Mouse (Mus musculus): Measurements from ENCODE around the gene Mtmr11.

The Mtmr11 gene

DNA sequence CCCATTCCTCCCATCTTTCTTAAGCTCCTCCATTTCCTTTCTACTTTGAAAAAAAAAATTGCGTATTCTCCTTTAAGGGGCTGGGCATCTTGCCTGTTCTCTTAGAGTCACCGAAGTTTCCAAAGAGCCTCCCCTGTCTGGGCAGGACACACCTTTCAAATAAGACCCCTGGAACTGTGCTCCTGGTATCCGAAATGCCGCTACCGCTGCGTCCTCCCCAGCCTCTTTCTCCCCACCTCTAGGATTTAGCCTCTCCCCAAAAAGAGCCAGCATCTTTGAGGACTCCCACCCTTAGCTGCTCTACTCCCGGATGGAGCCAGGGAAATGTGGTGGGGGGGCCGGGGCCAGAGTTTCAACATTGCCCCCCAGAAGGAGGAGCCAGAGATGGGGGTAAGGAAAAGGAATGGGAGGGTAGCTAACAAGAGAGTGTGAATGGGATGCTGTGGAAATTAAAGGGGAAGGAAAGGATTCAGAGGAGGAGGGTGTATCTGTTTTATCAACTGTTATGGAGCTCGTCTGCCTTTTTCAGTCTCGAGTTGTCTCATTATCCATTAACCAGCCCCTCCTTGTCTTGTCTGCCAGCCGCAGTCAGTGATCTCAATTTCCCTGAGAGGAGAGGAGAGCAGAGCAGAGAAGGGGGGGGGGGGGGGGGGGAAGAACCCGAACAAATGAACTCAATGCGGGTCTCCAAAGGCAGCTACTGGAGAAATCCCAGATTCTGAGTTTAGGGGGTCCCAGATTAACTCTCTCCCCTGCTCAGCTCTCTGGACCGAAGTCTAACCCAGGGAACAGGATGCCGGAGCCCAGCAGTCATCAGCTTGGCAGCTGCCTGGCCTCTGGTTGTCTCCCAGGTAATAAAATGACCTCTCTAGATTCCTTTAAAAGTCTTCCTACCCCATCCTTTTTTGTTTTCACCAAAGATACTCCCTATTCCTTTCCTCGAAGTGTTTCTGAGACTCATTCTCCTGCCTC, at the start of gene Mtmr11:
TSS of gene Mtmr11 (plus strand) at position 136 of the 972 bp plus-strand sequence.
- no peak for DNase-seq (ENCODE audit: low spot score)

DNA sequence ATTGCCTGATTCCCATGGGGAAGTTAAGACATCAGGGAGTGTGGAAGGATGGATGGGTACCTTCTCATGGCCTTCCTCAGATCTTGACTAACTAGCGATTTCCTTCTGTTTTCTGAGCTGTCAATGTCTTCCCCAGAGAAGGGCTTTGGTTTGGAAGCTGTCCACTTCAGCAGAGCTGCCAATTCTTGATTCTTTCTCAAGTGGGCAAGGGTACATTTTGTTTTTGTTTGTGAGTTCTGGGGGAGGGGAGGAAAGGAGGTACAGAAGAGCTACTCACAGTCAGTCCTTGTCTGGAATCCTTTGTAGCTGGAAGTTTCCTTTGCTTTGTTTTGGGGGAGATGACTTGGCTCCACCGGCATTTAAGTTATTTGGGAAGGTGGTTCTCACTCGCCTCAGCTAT, 48.6 kb upstream of the Mtmr11 start:
- no peak for DNase-seq (ENCODE audit: low spot score)

GRCm38 (mm10) chr3:96118142-96118541, 43.7 kb upstream of the Mtmr11 start:
- DNase-seq (ENCODE audit: low spot score) = no peak

DNA sequence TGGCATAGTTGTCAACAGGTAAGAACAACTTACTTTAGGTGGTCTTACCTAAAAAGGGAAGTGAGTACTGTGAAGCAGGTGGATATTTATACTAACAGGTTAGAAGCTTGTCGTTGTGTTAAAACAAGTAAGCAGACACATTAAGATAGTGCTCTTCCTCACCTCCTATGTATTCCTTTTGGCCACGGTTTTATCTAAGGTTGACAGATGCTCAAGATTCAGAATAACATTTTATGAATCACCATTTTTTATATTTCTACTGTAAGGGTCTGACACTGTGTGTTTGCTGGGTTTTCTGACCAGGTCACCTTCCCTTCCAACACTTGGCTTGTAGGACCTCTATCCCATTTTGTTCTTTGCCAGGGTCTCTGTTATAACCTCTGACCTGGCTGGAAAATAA, 43.1 kb upstream of the Mtmr11 start:
- DNase-seq (ENCODE audit: low spot score) = no peak

- DNase-seq (ENCODE audit: low spot score) = no peak
These were observed 37.6 kb upstream of the Mtmr11 start for GRCm38 (mm10) chr3:96124235-96124634.

DNA sequence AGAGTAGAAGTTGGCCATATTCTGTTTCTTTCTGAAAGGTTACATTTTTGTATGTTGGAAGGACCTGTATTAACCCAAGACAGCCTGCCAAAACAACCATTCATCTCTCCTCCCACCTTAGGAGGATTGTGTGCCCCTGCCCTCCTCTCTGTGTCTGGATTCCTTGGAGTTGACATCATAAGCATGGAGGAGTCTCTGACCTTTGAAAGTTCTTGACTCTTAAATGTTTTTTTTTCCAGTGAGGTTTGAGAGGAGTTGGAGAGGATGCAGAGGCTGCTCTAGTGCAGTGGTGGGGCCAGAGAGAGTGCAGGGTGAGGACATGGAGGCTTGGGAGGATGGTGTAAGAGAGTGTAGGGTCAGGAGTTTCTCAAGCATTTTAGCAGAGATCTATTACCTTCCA, 33.7 kb upstream of the Mtmr11 start:
- no peak for DNase-seq (ENCODE audit: low spot score)

- no peak for DNase-seq (ENCODE audit: low spot score)
These were observed 29.3 kb upstream of the Mtmr11 start for GRCm38 (mm10) chr3:96132478-96132877.

DNA sequence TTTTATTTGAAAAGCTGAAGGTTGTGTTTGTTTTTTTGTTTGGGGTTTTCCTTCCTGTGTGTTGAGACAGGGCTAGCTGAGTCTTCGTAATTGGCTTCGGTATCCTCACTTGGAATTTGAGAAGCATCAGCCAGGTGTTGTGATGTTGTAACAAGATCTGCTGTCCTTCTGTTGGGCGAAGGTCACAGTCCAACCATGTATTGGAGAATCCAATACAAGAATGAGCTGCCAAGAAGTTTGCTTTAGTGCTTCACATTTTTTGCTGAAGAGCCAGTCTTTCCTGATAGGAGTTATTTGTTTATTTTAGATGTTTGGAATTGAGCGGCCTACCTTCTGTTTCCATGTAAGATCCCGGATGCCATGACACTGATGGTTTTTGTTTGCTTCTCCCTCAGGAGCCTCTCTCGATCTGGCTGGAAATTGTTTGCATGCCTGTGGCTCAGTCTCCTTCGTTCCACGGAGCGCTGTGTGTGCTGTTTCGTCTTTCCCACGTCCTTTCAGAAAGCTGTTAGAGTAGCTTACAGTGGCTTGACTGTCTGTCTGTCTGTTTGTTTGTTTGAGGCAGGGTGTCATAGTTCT, 28.4 kb upstream of the Mtmr11 start:
- no peak for DNase-seq (ENCODE audit: low spot score)

DNA sequence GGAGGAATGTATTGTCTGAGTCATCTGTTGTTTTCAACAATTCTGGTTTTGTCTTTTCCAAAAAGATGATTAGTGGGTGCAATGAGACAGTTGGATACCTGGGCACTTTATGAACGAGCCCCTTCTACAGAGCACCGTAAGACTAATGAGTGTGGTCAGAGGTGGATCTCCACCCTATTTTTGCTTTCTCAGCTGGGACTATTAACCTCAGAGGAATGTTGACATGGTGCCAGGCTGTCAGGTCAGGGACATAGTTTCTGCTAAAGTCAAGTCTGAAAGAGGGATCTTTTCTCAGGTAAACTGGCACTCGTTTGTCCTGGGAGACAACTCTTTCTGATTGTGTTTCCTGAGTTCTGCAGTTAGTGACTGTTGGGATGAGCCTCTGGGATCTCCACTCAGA, 26.8 kb upstream of the Mtmr11 start:
- DNase-seq (ENCODE audit: low spot score) = no peak

GRCm38 (mm10) chr3:96147950-96148349, 13.9 kb upstream of the Mtmr11 start:
- no peak for DNase-seq (ENCODE audit: low spot score)

GRCm38 (mm10) chr3:96151836-96152235, 10.0 kb upstream of the Mtmr11 start:
- no peak for DNase-seq (ENCODE audit: low spot score)

- DNase-seq (ENCODE audit: low spot score) = no peak
These were observed 9.2 kb upstream of the Mtmr11 start for GRCm38 (mm10) chr3:96152611-96153010.

DNA sequence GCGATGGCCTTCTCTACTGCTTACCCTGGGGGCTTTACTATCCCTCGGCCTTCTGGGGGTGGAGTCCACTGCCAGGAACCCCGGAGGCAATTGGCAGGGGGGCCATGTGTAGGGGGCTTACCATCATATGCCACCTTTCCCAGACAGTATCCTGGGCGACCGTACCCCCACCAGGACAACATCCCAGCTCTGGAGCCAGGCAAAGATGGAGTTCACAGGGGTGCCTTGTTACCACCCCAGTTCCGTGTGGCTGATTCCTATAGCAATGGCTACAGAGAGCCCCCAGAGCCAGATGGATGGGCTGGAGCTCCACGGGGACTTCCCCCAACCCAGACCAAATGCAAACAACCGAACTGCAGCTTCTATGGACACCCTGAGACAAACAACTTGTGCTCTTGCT, 6.3 kb upstream of the Mtmr11 start:
- no peak for DNase-seq (ENCODE audit: low spot score)

- no peak for DNase-seq (ENCODE audit: low spot score)
These were observed 2.0 kb upstream of the Mtmr11 start for GRCm38 (mm10) chr3:96159820-96160219.

GRCm38 (mm10) chr3:96160222-96160802, 1.5 kb upstream of the Mtmr11 start:
- DNase-seq (ENCODE audit: low spot score) = peak; percentile 78

- peak; percentile 50 for DNase-seq (ENCODE audit: low spot score)
These were observed 844 bp upstream of the Mtmr11 start for GRCm38 (mm10) chr3:96160803-96161516.

GRCm38 (mm10) chr3:96163040-96163439, 1.2 kb downstream of the Mtmr11 start:
- DNase-seq (ENCODE audit: low spot score) = no peak

- no peak for DNase-seq (ENCODE audit: low spot score)
These were observed 6.8 kb downstream of the Mtmr11 start for GRCm38 (mm10) chr3:96168466-96169158.

- no peak for DNase-seq (ENCODE audit: low spot score)
These were observed 8.5 kb downstream of the Mtmr11 start for GRCm38 (mm10) chr3:96170276-96170675.

DNA sequence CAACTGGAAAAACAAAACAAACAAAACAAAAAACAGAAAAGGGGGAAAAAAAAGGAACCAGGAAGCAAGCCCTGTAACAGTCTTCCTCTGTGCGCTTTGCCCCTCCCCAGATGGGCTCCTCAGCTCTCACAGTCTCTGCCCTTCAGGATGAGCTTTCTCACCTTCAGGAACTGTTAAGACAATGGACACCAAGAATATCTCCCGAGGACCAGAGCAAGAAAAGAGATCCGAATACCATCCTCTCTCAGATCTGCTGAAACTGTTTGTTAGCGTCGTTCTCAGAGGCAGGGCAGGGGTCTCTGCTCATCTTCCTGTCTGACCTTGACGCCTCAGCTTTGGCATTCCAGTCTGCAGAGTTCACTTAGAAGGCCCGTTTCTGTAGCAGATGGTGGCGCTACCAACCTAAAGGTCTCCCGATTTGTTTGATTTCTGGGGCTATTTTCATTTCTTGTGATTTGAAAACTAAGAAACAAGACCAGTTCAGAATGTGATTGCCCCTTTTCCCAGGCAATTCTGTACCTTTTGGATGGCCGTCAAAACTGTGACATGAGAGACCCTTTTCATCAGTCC, 9.3 kb downstream of the Mtmr11 start:
- DNase-seq (ENCODE audit: low spot score) = no peak

GRCm38 (mm10) chr3:96171583-96172196, 9.9 kb downstream of the Mtmr11 start:
- DNase-seq (ENCODE audit: low spot score) = no peak
